Comparison of ENCODE assay signal across 8 mouse cellular contexts in genomic region chr5:66150106-66150705, GRCm38 (mm10). TPM values are rescaled to one million over a fixed set of nuclear protein-coding genes. Genes with fewer than 3 reads are reported as not detected.
DNase-seq lines count a peak whose midpoint lies in the region; ATAC-seq lines count a peak whose summit lies in the region.

No protein-coding gene starts in this region.

- no peaks in the 10 kb centered on the region for H3K36me3 ChIP-seq in hindbrain, embryonic 14.5 days (replicated peaks; ENCODE audit: control insufficient read depth, insufficient read depth)
- H3K36me3 ChIP-seq in midbrain, embryonic 16.5 days (ENCODE audit: control insufficient read depth, insufficient read depth, low read length) = no peaks in the 10 kb centered on the region

- peak overlapping the region; percentile 34 for H3K4me3 ChIP-seq in hindbrain, embryonic 14.5 days (replicated peaks; ENCODE audit: low read length)
- peak overlapping the region; percentile 42 for H3K4me3 ChIP-seq in midbrain, embryonic 16.5 days (ENCODE audit: low read depth, low read length)

- no peak for ATAC-seq in hindbrain, embryonic 14.5 days (ENCODE audit: low FRiP score)
- no peak for ATAC-seq in midbrain, embryonic 16.5 days

- H3K4me1 ChIP-seq in hindbrain, embryonic 14.5 days (replicated peaks; ENCODE audit: control insufficient read depth, insufficient read depth, low read length) = peaks cover 11% of the 10 kb centered on the region; the same call in 1 of the 2 replicates
- peaks cover 16% of the 10 kb centered on the region for H3K4me1 ChIP-seq in midbrain, embryonic 16.5 days (ENCODE audit: control insufficient read depth, insufficient read depth, low read length)

- no peaks in the 10 kb centered on the region for H3K9me3 ChIP-seq in hindbrain, embryonic 14.5 days (ENCODE audit: control insufficient read depth, low read length)
- H3K9me3 ChIP-seq in midbrain, embryonic 16.5 days (replicated peaks; ENCODE audit: control insufficient read depth, low read length, poor library complexity, severe bottlenecking) = no peaks in the 10 kb centered on the region

- peak overlapping the region; percentile 70 for H3K4me2 ChIP-seq in hindbrain, embryonic 14.5 days (replicated peaks)
- H3K4me2 ChIP-seq in midbrain, embryonic 16.5 days (ENCODE audit: low read length) = peak overlapping the region; percentile 74

- H3K9ac ChIP-seq in hindbrain, embryonic 14.5 days = peak overlapping the region; percentile 52
- peak overlapping the region; percentile 47 for H3K9ac ChIP-seq in midbrain, embryonic 16.5 days (ENCODE audit: low read depth, low read length)

- DNase-seq in kidney, postnatal 36 days = peak; percentile 21 to 32
- no peak for DNase-seq in kidney, adult 11 months
- DNase-seq in embryo, embryonic 10.5 days (ENCODE audit: low spot score) = peak; percentile 57
- no peak for DNase-seq in hindbrain, embryonic 14.5 days (ENCODE audit: low spot score)
- no peak for DNase-seq in right cerebral cortex, postnatal 14 days
- no peak for DNase-seq in urinary bladder, postnatal 25 days (ENCODE audit: low spot score)
- DNase-seq in B cell, adult 2 months = no peak

- 3% methylated on average over 15 of the region's 18 CpGs for WGBS in hindbrain, embryonic 14.5 days
- whole genome bisulfite sequencing in midbrain, embryonic 16.5 days = under 1% methylated on average over 18 of the region's 18 CpGs

- peaks cover 63% of the 10 kb centered on the region for H3K27me3 ChIP-seq in hindbrain, embryonic 14.5 days (ENCODE audit: control insufficient read depth, insufficient read depth, low read length)
- peaks cover 15% of the 10 kb centered on the region for H3K27me3 ChIP-seq in midbrain, embryonic 16.5 days (ENCODE audit: control insufficient read depth, insufficient read depth, low read depth, low read length)

- H3K27ac ChIP-seq in hindbrain, embryonic 14.5 days = peak overlapping the region; percentile 43; the same call in 1 of the 2 replicates
- H3K27ac ChIP-seq in midbrain, embryonic 16.5 days (ENCODE audit: low read length) = no peak overlapping the region

RNA-seq across cellular contexts. Expression of gene Rbm47, which starts 22.7 kb away (rescaled TPM):
- 4.7 and 7.3 TPM in 2 replicates for polyA plus RNA-seq in hindbrain, embryonic 14.5 days (2014; fragmentation: Nextera tagmentation; extraction: Ambion mirVana)
- polyA plus RNA-seq in midbrain, embryonic 16.5 days (2015; fragmentation: Nextera tagmentation; extraction: Ambion mirVana) = 1.9 and 3.3 TPM in 2 replicates

Comparison
In these comparisons a context has a peak if more than half of its experiments do, and no peak if none do; other contexts are left out.
1. DNase-seq: peak in kidney, postnatal 36 days (2 of 2) and embryo, embryonic 10.5 days (single experiment); none in kidney, adult 11 months (single experiment), hindbrain, embryonic 14.5 days (single experiment), right cerebral cortex, postnatal 14 days (single experiment), urinary bladder, postnatal 25 days (single experiment) and B cell, adult 2 months (0 of 2).